Mouse (Mus musculus) spleen, adult 2 months (tissue): Measurements from ENCODE around the gene Ocm.

ENCODE experiments used
- CTCF ChIP-seq: fragments of 200-500 bp; IDR thresholded peaks from 2 replicates; pipeline ENCODE4 v1.5.1; 2011; ENCODE audit warnings: mild to moderate bottlenecking, inconsistent platforms; ENCODE audit not compliant: insufficient read depth, insufficient read length, insufficient replicate concordance; ENCODE audit errors: extremely low read depth
- POLR2A ChIP-seq: fragments of 200-500 bp; IDR thresholded peaks from 2 replicates; pipeline ENCODE4 v1.6.1; 2011; ENCODE audit warnings: low read depth, low read length, inconsistent platforms

DNA sequence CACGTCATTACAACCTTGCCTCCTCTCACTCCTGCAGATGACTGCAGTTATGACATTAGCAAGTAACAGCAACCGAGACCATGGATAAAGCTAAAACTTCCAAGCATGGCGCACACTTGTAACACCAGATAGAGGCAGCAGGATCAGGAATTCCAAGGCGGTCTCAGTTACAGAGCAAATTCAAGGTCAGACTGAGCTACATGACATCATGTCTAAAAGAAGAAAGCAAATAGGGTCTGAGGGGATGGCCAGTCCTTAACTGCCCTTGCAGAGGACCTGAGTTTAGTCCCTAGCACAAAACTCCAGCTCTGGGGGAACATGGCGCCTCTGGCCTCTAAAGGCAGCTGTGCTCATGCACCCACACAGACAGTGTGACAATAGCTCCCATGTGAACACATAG is 32.6 kb downstream of the Ocm start:
- TF ChIP-seq CTCF (no peak), POLR2A (no peak)
